Mouse (Mus musculus) left cerebral cortex, postnatal 36 days (tissue): ENCODE measurements around the gene Tspan31. TPM values are rescaled to one million over a fixed set of nuclear protein-coding genes. Genes with fewer than 3 reads are reported as not detected.
A peak's percentile ranks its signal among the peaks of the same experiment; 100 is the strongest.

Experiments used
- DNase-seq, 2 experiments: peaks; one replicate each; pipeline ENCODE4 v3.0.0; 2021 to 2022; ENCODE audit warnings: low spot score in 2 of 2, mixed read lengths in 1 of 2
- intact Hi-C: fragments of 180-260 bp; cut with DNase I; formaldehyde crosslinking; loops from one replicate; pipeline ENCODE4 v1.15.1; 2025
- total RNA-seq, 2 experiments: library from RNA; stranded (reverse); gene quantifications; 2 replicates each; pipeline ENCODE4 v1.2.3; 2021

Tspan31 gene
- 10 to 100 TPM; 63.5 to 66.3 TPM for total RNA-seq

GRCm38 (mm10) chr10:127070190-127071121 is at the start of gene Tspan31:
Gene Tspan31 (minus strand): TSS chr10:127070264.
- peak; percentile 92 for DNase-seq
- intact Hi-C loops = no loop called here

DNA sequence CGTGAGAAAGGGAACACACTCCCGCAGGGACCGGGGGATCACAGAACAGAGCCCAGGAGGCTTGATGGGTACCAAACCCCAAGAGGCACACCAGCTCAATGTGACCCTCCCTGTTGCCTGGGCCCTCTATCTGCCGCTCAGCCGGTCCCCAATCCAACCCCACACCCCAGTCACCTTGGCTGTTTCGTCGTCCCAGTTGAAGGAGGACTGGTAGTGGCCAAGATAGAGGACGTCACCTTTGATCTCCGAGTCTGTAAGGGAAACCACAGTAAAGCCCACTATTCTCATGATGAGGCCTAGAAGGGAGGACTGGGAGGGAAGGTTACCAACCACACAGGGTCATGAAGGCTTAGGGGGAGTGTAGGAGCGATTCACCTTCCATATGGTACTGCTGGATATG is 49.2 kb upstream of the Tspan31 start:
- intact Hi-C loops = no loop called here
- DNase-seq = no peak

- intact Hi-C loops = no loop called here
- no peak for DNase-seq
Observed at GRCm38 (mm10) chr10:127118470-127118869, 48.4 kb upstream of the Tspan31 start.

DNA sequence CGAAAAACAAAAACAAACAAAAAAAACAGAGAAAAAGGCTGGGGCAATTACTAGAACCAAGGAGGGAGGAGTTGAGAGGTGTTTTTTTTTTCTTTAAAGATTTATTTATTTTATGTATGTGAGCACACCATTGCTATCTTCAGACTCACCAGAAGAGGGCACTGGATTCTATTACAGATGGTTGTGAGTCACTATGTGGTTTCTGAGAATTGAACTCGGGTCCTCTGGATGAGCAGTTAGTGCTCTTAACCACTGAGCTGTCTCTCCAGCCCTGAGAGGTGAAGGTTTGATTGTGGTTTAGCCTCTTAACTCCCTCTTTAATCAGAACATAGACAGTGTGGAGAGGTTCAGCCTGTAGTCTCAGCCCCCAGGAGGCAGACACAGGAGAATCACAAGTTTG is 45.0 kb upstream of the Tspan31 start:
- intact Hi-C loops = no loop called here
- DNase-seq = no peak

- DNase-seq = no peak
- intact Hi-C loops = no loop called here
Observed at GRCm38 (mm10) chr10:127114408-127114807, 44.3 kb upstream of the Tspan31 start.

DNA sequence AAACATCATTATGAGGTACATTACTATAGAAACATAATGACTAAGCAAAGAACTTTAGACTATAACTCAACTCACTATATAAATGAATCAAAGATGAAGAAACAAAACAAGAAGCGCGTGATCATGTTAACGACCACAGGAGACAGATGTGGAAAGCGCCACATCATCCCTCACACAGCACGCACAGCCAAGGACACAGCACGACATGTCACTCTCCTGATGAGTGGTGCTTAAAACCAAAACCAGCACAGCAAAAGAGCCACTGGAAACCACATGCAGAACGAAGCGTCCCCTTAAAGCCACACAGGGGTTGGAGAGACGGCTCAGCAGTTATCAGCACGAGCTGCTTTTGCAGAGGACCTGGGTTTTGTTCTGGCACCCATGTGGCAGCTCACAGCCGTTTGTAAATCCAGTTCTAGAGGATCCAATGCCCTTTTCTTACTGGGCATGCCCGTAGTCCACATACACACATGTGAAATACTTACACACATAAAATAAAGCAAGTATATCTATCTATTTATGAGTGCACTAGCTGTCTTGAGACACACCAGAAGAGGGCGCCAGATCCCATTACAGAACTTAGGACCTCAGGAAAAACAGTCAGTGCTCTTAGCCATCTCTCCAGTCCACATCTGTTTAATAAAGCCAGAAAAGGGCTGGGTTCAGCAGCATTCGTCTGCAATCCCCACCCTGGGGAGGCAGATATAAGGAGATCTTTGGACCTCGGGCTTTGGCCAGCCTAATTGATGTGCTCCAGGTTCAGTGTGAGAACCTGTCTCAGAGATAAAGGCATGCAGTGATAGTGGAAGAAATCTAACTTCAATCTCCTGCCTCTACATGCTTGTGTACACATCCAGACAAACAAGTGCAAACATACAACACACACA is 41.2 kb upstream of the Tspan31 start:
- DNase-seq = no peak
- intact Hi-C loops = no loop called here

DNA sequence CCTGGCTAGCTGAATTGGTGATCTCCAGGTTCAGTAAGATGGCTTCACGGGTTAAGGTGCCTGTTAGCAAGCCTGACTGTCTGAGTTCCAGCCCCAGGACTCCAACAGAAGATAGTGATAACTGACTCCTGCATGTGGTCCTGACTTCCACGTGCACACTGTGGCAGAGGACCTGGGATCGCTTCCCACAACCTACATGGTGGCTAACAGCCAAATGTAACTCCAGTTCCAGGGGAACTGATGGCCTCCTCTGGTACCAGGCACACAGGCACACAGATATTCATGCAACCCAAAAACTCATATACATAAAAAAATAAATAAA is 38.2 kb upstream of the Tspan31 start:
- intact Hi-C loops = no loop called here
- DNase-seq = no peak

DNA sequence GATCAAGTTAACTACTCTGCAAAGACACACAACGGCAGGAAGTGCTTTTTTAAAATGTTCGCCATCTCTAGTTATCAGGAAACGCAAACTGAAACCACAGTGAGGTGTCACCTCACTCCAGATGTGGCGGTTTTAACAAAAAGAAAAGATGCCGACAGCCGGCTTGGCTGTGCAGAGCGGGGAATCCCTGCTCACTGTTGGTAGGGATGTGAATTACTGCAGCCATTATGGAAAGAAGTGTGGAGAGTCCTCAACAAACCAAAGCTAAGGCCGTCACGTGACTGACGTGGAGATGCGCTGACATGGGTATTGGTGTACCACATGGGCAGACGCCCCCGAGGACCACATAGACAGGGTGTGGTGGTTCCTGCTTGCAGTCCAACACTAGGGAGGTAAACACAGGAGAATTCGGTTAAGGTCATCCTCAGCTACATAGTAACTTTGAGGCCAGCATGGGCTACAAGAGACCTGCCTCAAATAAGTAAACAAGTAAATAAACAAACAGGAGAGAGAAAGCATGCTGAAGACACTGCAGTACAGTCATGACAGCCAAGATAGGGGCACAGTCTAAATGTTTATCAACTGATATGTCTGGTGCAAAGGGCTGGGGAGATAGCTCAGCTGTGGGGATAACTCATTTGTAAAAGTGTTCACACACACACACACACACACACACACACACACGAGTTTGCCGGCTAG is 37.6 kb upstream of the Tspan31 start:
- no peak for DNase-seq
- intact Hi-C loops = no loop called here

GRCm38 (mm10) chr10:127103631-127104030 is 33.6 kb upstream of the Tspan31 start:
- intact Hi-C loops = no loop called here
- no peak for DNase-seq

GRCm38 (mm10) chr10:127101151-127101550 is 31.1 kb upstream of the Tspan31 start:
- DNase-seq = no peak

GRCm38 (mm10) chr10:127100414-127100813 is 30.4 kb upstream of the Tspan31 start:
- intact Hi-C loops = no loop called here
- no peak for DNase-seq

More at GRCm38 (mm10) chr10:127101151-127101550, 31.1 kb upstream of the Tspan31 start:
- intact Hi-C loops = no loop called here

- DNase-seq = no peak
- intact Hi-C loops = no loop called here
Observed at GRCm38 (mm10) chr10:127099868-127100267, 29.8 kb upstream of the Tspan31 start.

- intact Hi-C loops = no loop called here
- no peak for DNase-seq
Observed at GRCm38 (mm10) chr10:127099191-127099590, 29.1 kb upstream of the Tspan31 start.

GRCm38 (mm10) chr10:127098514-127098913 is 28.4 kb upstream of the Tspan31 start:
- intact Hi-C loops = no loop called here
- no peak for DNase-seq

DNA sequence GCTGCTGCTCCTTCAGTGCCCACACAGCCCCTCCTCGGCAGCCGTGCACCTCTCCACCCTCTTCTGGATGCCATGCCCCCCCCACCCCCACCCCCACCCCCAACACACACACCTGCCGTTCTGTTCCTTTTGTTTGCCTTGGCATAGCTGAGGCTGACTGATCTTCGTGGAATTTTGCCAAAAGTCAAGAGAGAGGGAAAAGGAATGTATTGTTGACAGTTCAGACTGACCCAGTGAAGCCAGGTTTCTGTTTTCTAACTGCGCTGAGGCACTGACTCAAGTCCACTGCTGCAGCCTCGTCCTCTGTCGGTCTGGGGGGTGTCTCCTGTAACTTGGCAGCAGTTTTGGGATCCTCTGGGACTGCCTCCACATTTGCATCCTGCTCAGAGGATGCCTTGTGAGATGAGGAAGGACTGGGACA is 24.3 kb upstream of the Tspan31 start:
- intact Hi-C loops = no loop called here
- no peak for DNase-seq

DNA sequence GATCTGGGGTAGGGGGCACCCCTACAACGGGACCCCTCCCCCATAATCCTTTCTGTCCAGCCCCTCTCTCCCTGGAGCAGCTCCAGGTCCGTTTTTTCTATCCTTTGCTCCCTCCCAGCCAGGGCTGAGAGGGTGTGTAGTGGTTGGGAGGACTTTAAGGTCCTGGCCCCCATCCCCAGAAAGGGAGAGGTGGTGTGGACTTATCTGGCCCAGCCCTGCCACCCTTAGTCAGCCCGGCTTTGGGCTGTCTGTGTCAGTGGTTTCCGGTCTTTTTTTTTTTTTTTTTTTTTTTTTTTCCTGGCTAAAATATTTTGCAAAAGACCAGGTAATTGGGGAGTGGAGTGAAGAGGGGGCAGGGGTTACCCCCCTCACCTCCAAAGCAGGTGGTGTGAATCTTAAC is 22.7 kb upstream of the Tspan31 start:
- intact Hi-C loops = no loop called here
- no peak for DNase-seq

DNA sequence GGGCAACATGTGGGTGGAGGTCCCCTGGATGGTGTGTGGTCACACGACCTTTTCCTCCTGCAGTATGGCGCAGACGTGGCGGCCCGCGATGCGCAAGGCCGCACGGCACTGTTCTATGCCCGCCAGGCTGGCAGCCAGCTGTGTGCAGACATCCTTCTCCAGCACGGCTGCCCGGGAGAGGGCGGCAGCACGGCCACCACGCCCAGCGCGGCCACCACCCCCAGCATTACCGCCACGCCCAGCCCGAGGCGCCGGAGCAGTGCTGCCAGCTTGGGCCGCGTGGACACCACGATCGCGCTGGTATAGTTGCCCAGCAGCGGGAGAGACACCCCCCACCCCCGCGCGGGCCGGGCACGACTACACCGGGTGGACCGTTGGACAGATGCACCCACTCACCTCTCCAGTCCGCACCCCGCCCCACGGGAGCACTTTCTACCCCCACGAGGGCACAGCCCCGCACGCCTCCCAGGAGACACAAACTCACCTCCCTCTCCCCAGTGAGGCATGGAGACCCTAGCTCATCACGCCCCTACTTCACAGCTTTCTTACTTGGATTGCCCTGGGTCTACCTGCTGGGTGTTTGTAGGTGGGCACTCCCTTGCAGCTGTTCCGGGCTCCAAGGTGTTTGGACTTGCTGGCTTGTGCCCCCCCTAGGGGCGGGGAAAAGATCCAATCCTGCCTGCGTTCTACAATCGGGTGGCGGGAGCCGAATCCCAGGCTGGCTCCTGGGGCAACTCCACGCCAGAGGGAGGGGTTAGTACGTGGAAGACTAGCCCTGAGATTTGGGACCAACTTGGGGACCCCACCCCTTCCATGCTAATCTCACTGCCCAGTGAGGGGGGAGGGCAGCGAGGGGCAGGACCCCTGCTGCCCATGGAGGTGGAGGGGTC is 21.7 kb upstream of the Tspan31 start:
- intact Hi-C loops = no loop called here
- peak; percentile 71 to 72 for DNase-seq

- intact Hi-C loops = no loop called here
- DNase-seq = peak; percentile 60 to 72
Observed at GRCm38 (mm10) chr10:127090560-127091411, 20.7 kb upstream of the Tspan31 start.
